Mouse (Mus musculus): ENCODE measurements at regions not wholly inside any gene's neighbourhood (a gene's known extent, or its start where the extent isn't known, plus 50 kb on each side); places are given as distances from the start of the nearest gene placed in this dataset.
A peak's percentile ranks its signal among the peaks of the same experiment; 100 is the strongest.

GRCm38 (mm10) chr8:5965403-5966015 is 860.4 kb upstream of the Slc10a2 start:
- Histone ChIP-seq H3K4me3 (ENCODE audit: low read depth, low read length) (no peak overlapping the region), H3K27me3 (ENCODE audit: insufficient read depth, low read length) (no peaks in the 10 kb centered on the region), H3K4me2 (ENCODE audit: low read depth, low read length, poor library complexity, severe bottlenecking) (no peak overlapping the region), H3K9ac (replicated peaks; ENCODE audit: low read length, poor library complexity, severe bottlenecking) (no peak overlapping the region), H3K27ac (ENCODE audit: low read depth, low read length) (no peak overlapping the region), H3K36me3 (ENCODE audit: insufficient read depth, low read length) (no peaks in the 10 kb centered on the region), H3K9me3 (ENCODE audit: low read length) (no peaks in the 10 kb centered on the region), H3K4me1 (ENCODE audit: insufficient read depth, low read length) (no peaks in the 10 kb centered on the region)
- 51% methylated on average over 6 of the region's 6 CpGs for WGBS
- no peak for DNase-seq (ENCODE audit: low spot score)
- TF ChIP-seq CTCF (IDR thresholded peaks at IDR 0.05): no peak
- ATAC-seq (ENCODE audit: low FRiP score): no peak

- Histone ChIP-seq H3K27ac (ENCODE audit: low read depth, low read length) (no peak overlapping the region), H3K4me3 (ENCODE audit: low read depth, low read length) (no peak overlapping the region), H3K4me1 (ENCODE audit: insufficient read depth, low read length) (no peaks in the 10 kb centered on the region), H3K9ac (replicated peaks; ENCODE audit: low read length, poor library complexity, severe bottlenecking) (no peak overlapping the region), H3K4me2 (ENCODE audit: low read depth, low read length, poor library complexity, severe bottlenecking) (no peak overlapping the region), H3K36me3 (ENCODE audit: insufficient read depth, low read length) (no peaks in the 10 kb centered on the region), H3K27me3 (ENCODE audit: insufficient read depth, low read length) (no peaks in the 10 kb centered on the region), H3K9me3 (ENCODE audit: low read length) (no peaks in the 10 kb centered on the region)
- no peak for TF ChIP-seq CTCF (IDR thresholded peaks at IDR 0.05)
- DNase-seq (ENCODE audit: low spot score): no peak
- ATAC-seq (ENCODE audit: low FRiP score): no peak
- 93% methylated on average over 1 of the region's 1 CpGs for WGBS
Measured at GRCm38 (mm10) chr8:5964299-5964698, 859.1 kb upstream of the Slc10a2 start.

- Histone ChIP-seq H3K4me1 (ENCODE audit: insufficient read depth, low read length) (no peaks in the 10 kb centered on the region), H3K4me2 (ENCODE audit: low read depth, low read length, poor library complexity, severe bottlenecking) (no peak overlapping the region), H3K9ac (replicated peaks; ENCODE audit: low read length, poor library complexity, severe bottlenecking) (no peak overlapping the region), H3K36me3 (ENCODE audit: insufficient read depth, low read length) (no peaks in the 10 kb centered on the region), H3K4me3 (ENCODE audit: low read depth, low read length) (no peak overlapping the region), H3K27me3 (ENCODE audit: insufficient read depth, low read length) (no peaks in the 10 kb centered on the region), H3K27ac (ENCODE audit: low read depth, low read length) (no peak overlapping the region), H3K9me3 (ENCODE audit: low read length) (no peaks in the 10 kb centered on the region)
- WGBS: 81% methylated on average over 3 of the region's 3 CpGs
- DNase-seq (ENCODE audit: low spot score) (no peak), ATAC-seq (ENCODE audit: low FRiP score) (no peak)
- TF ChIP-seq CTCF (IDR thresholded peaks at IDR 0.05): no peak
Measured at GRCm38 (mm10) chr8:5938057-5938456, 832.9 kb upstream of the Slc10a2 start.

- no peak for TF ChIP-seq CTCF (IDR thresholded peaks at IDR 0.05)
- H3K4me3 ChIP-seq (ENCODE audit: low read depth, low read length): no peak overlapping the region
- 72% methylated on average over 1 of the region's 1 CpGs for WGBS
- H3K27ac ChIP-seq (ENCODE audit: low read depth, low read length): no peak overlapping the region
- H3K4me2 ChIP-seq (ENCODE audit: low read depth, low read length, poor library complexity, severe bottlenecking): no peak overlapping the region
- ATAC-seq (ENCODE audit: low FRiP score) (no peak), DNase-seq (ENCODE audit: low spot score) (peak; percentile 34)
- H3K9me3 ChIP-seq (ENCODE audit: low read length): no peaks in the 10 kb centered on the region
- H3K9ac ChIP-seq (replicated peaks; ENCODE audit: low read length, poor library complexity, severe bottlenecking): no peak overlapping the region
- no peaks in the 10 kb centered on the region for H3K27me3 ChIP-seq (ENCODE audit: insufficient read depth, low read length)
- no peaks in the 10 kb centered on the region for H3K4me1 ChIP-seq (ENCODE audit: insufficient read depth, low read length)
- no peaks in the 10 kb centered on the region for H3K36me3 ChIP-seq (ENCODE audit: insufficient read depth, low read length)
Measured at GRCm38 (mm10) chr8:5918136-5918535, 813.0 kb upstream of the Slc10a2 start.
